Mouse (Mus musculus): ENCODE data around the gene Baiap2l2.

GRCm38 (mm10) chr15:79304832-79305231, 19.5 kb upstream of the Baiap2l2 start:
- TF ChIP-seq GATA1 (IDR thresholded peaks at IDR 0.05; ENCODE audit: low read length) (no peak), TAL1 (IDR thresholded peaks at IDR 0.05; ENCODE audit: low read length) (no peak)

Data from erythroblast, embryonic 14.5 days (primary cell).